Mouse (Mus musculus): ENCODE measurements around the gene Bcl9. TPM values are rescaled to one million over a fixed set of nuclear protein-coding genes. Genes with fewer than 3 reads are reported as not detected.

Bcl9 gene
- polyA plus RNA-seq, 2 experiments = 47.6 to 54.3 TPM

- Histone ChIP-seq H3K4me3 (replicated peaks; ENCODE audit: low read length) (no peak overlapping the region), H3K9ac (ENCODE audit: low read depth, low read length, severe bottlenecking) (no peak overlapping the region), H3K9me3 (ENCODE audit: control insufficient read depth, low read length) (0 out of 2 replicates have a peak, but pooled peaks cover 5% of the 10 kb centered on the region), H3K36me3 (ENCODE audit: control insufficient read depth, insufficient read depth, low read length) (no peaks in the 10 kb centered on the region), H3K27me3 (ENCODE audit: control insufficient read depth, insufficient read depth, low read length) (no peaks in the 10 kb centered on the region), H3K4me2 (replicated peaks; ENCODE audit: low read depth, low read length, severe bottlenecking) (no peak overlapping the region), H3K27ac (replicated peaks; ENCODE audit: low read depth, low read length) (no peak overlapping the region), H3K4me1 (ENCODE audit: control insufficient read depth, insufficient read depth, low read length) (0 out of 2 replicates have a peak, but pooled peaks cover 10% of the 10 kb centered on the region)
- DNase-seq (ENCODE audit: low spot score) (no peak), ATAC-seq (ENCODE audit: low FRiP score, low read depth) (no peak)
- TF ChIP-seq POLR2A (IDR thresholded peaks at IDR 0.05; ENCODE audit: borderline replicate concordance, extremely low read depth, insufficient read depth, insufficient read length) = no peak
- WGBS = 59% methylated on average over 2 of the region's 2 CpGs
Measured at GRCm38 (mm10) chr3:97308440-97308839, 10.7 kb upstream of the Bcl9 start.

DNA sequence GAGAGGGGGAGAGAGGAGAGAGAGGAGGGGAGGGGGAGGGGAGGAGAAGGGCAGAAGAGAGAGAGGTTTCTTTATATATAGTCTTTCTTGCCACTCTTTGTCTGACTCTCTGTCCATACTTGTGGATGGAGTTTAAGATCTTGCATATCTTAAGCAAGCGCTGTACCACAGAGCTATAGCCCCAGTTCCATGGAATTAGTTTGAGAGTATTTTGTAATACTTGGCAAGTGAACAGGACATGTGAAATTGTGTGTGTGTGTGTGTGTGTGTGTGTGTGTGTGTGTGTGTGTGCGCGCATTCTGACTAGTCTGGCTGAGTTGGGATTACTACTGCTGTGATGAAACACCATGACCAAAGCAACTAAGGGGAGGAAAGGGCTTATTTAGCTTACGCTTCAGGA lies 8.2 kb upstream of the Bcl9 start:
- no peaks in the 10 kb centered on the region for H3K36me3 ChIP-seq (ENCODE audit: control insufficient read depth, insufficient read depth, low read length)
- H3K9ac ChIP-seq (ENCODE audit: low read depth, low read length, severe bottlenecking) = no peak overlapping the region
- H3K27me3 ChIP-seq (ENCODE audit: control insufficient read depth, insufficient read depth, low read length) = no peaks in the 10 kb centered on the region
- H3K4me3 ChIP-seq (replicated peaks; ENCODE audit: low read length) = no peak overlapping the region
- H3K9me3 ChIP-seq (ENCODE audit: control insufficient read depth, low read length) = 0 out of 2 replicates have a peak, but pooled peaks cover 3% of the 10 kb centered on the region
- H3K27ac ChIP-seq (replicated peaks; ENCODE audit: low read depth, low read length) = no peak overlapping the region
- DNase-seq (ENCODE audit: low spot score) (no peak), ATAC-seq (ENCODE audit: low FRiP score, low read depth) (no peak)
- H3K4me1 ChIP-seq (ENCODE audit: control insufficient read depth, insufficient read depth, low read length) = 0 out of 2 replicates have a peak, but pooled peaks cover 3% of the 10 kb centered on the region
- 83% methylated on average over 4 of the region's 4 CpGs for WGBS
- TF ChIP-seq POLR2A (IDR thresholded peaks at IDR 0.05; ENCODE audit: borderline replicate concordance, extremely low read depth, insufficient read depth, insufficient read length) = no peak
- no peak overlapping the region for H3K4me2 ChIP-seq (replicated peaks; ENCODE audit: low read depth, low read length, severe bottlenecking)

- WGBS = 37% methylated on average over 7 of the region's 7 CpGs
- Histone ChIP-seq H3K9me3 (ENCODE audit: control insufficient read depth, low read length) (no peaks in the 10 kb centered on the region), H3K4me1 (ENCODE audit: control insufficient read depth, insufficient read depth, low read length) (peaks cover 2% of the 10 kb centered on the region; the same call in 1 of the 2 replicates), H3K4me2 (replicated peaks; ENCODE audit: low read depth, low read length, severe bottlenecking) (no peak overlapping the region), H3K27ac (replicated peaks; ENCODE audit: low read depth, low read length) (no peak overlapping the region), H3K4me3 (replicated peaks; ENCODE audit: low read length) (no peak overlapping the region), H3K9ac (ENCODE audit: low read depth, low read length, severe bottlenecking) (no peak overlapping the region), H3K27me3 (ENCODE audit: control insufficient read depth, insufficient read depth, low read length) (no peaks in the 10 kb centered on the region), H3K36me3 (ENCODE audit: control insufficient read depth, insufficient read depth, low read length) (no peaks in the 10 kb centered on the region)
- ATAC-seq (ENCODE audit: low FRiP score, low read depth) = no peak
- TF ChIP-seq POLR2A (IDR thresholded peaks at IDR 0.05; ENCODE audit: borderline replicate concordance, extremely low read depth, insufficient read depth, insufficient read length) = no peak
- no peak for DNase-seq (ENCODE audit: low spot score)
Measured at GRCm38 (mm10) chr3:97301586-97301985, 3.9 kb upstream of the Bcl9 start.

DNA sequence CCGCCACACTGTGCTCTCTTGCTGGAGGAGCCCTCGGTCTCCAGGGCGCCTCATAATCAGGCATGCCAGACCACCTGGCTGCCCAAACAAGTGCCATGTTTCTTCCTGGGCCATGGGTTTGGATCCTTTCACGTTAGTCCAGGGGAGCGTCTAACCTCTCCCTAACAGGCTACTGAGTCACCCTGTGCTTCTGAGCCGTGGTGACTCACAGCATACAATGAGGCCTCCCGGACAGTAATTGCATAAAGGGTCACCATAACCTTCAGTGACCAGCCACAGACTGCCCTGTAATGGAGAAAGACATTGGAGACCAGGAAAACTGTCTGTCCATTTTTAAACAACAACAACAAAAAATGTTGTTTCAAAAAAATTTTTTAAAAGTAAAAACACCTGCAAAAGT lies 2.7 kb upstream of the Bcl9 start:
- no peak overlapping the region for H3K4me2 ChIP-seq (replicated peaks; ENCODE audit: low read depth, low read length, severe bottlenecking)
- ATAC-seq (ENCODE audit: low FRiP score, low read depth) (no peak), DNase-seq (ENCODE audit: low spot score) (no peak)
- 86% methylated on average over 7 of the region's 7 CpGs for WGBS
- H3K36me3 ChIP-seq (ENCODE audit: control insufficient read depth, insufficient read depth, low read length) = no peaks in the 10 kb centered on the region
- TF ChIP-seq POLR2A (IDR thresholded peaks at IDR 0.05; ENCODE audit: borderline replicate concordance, extremely low read depth, insufficient read depth, insufficient read length) = no peak
- peaks cover 8% of the 10 kb centered on the region; the same call in 1 of the 2 replicates for H3K4me1 ChIP-seq (ENCODE audit: control insufficient read depth, insufficient read depth, low read length)
- no peaks in the 10 kb centered on the region for H3K27me3 ChIP-seq (ENCODE audit: control insufficient read depth, insufficient read depth, low read length)
- no peak overlapping the region for H3K4me3 ChIP-seq (replicated peaks; ENCODE audit: low read length)
- H3K9me3 ChIP-seq (ENCODE audit: control insufficient read depth, low read length) = no peaks in the 10 kb centered on the region
- no peak overlapping the region for H3K27ac ChIP-seq (replicated peaks; ENCODE audit: low read depth, low read length)
- no peak overlapping the region for H3K9ac ChIP-seq (ENCODE audit: low read depth, low read length, severe bottlenecking)

GRCm38 (mm10) chr3:97299885-97300284 lies 2.2 kb upstream of the Bcl9 start:
- peaks cover 9% of the 10 kb centered on the region; the same call in 1 of the 2 replicates for H3K4me1 ChIP-seq (ENCODE audit: control insufficient read depth, insufficient read depth, low read length)
- ATAC-seq (ENCODE audit: low FRiP score, low read depth) (no peak), DNase-seq (ENCODE audit: low spot score) (no peak)
- TF ChIP-seq POLR2A (IDR thresholded peaks at IDR 0.05; ENCODE audit: borderline replicate concordance, extremely low read depth, insufficient read depth, insufficient read length) = no peak
- H3K4me3 ChIP-seq (replicated peaks; ENCODE audit: low read length) = no peak overlapping the region
- no peaks in the 10 kb centered on the region for H3K36me3 ChIP-seq (ENCODE audit: control insufficient read depth, insufficient read depth, low read length)
- H3K4me2 ChIP-seq (replicated peaks; ENCODE audit: low read depth, low read length, severe bottlenecking) = no peak overlapping the region
- no peaks in the 10 kb centered on the region for H3K27me3 ChIP-seq (ENCODE audit: control insufficient read depth, insufficient read depth, low read length)
- no peak overlapping the region for H3K9ac ChIP-seq (ENCODE audit: low read depth, low read length, severe bottlenecking)
- no peaks in the 10 kb centered on the region for H3K9me3 ChIP-seq (ENCODE audit: control insufficient read depth, low read length)
- H3K27ac ChIP-seq (replicated peaks; ENCODE audit: low read depth, low read length) = no peak overlapping the region

Data from limb, embryonic 14.5 days (tissue).